Mouse (Mus musculus) megakaryocyte, embryonic 14.5 days (primary cell): Measurements from ENCODE around the gene Evc.

Experiments
- FLI1 ChIP-seq: IDR thresholded peaks from 2 replicates; pipeline ENCODE4 v1.6.1; 2012; ENCODE audit warnings: low read length, inconsistent platforms, mixed read lengths
- GATA1 ChIP-seq: IDR thresholded peaks from 3 replicates; pipeline ENCODE4 v1.6.1; 2012; ENCODE audit warnings: mixed read lengths, low read length, inconsistent platforms, borderline replicate concordance

DNA sequence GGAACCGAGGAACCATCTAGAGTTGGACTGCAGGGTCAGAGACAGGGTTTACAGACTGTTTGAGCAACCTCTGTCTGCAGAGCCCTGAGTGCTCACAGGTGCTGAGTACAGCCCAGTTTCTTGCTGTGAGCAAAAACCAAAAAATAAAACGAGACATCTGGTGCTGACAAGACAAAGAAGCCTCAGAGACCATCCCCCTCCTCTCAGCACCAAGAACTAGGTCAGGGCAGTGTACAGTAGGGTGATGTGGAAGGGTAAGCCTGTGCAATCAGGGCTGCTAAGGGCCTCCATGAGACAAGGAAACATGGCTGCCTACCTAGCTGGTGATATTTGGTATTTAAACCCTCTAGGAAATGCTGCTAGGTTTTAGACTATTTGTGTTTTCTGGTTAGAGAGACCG, 85.1 kb downstream of the Evc start:
- TF ChIP-seq GATA1 (no peak), FLI1 (no peak)
